Mouse (Mus musculus) erythroblast, adult 5-6 weeks (primary cell): ENCODE data around the gene Fcer1g. TPM values are rescaled to one million over a fixed set of nuclear protein-coding genes. Genes with fewer than 3 reads are reported as not detected.
"Not testable (repeated sequence)": the region's sequence is repeated elsewhere in the genome, so short reads cannot be mapped to it uniquely, and the experiment has no call there.

Source experiments
- ATAC-seq: replicated peaks from 2 replicates; pipeline ENCODE4 v1.8.0; 2016; ENCODE audit warnings: moderate number of reproducible peaks, mild to moderate bottlenecking, moderate TSS enrichment, inconsistent platforms; ENCODE audit not compliant: poor library complexity, low FRiP score, severe bottlenecking
- total RNA-seq, 2 experiments: library from RNA; stranded (forward) in 1 of 2; stranded (reverse) in 1 of 2; fragments of 150-400 nt in 1 of 2; fragments of 200-764, 138-1000 nt in 1 of 2; gene quantifications; 2 replicates each; pipeline versions ENCODE4 v1.2.3 to v1.2.4; 2015 to 2017; ENCODE audit warnings: low replicate concordance in 2 of 2

Fcer1g gene
- total RNA-seq, 2 experiments from 2014 or later: 162 to 269 TPM

- ATAC-seq: peak; percentile 12
These were observed 13.3 kb upstream of the Fcer1g start for GRCm38 (mm10) chr1:171247453-171247841.

- ATAC-seq: peak; percentile 94
These were observed 12.7 kb upstream of the Fcer1g start for GRCm38 (mm10) chr1:171246709-171247452.

GRCm38 (mm10) chr1:171245353-171245752 lies 11.2 kb upstream of the Fcer1g start:
- no peak for ATAC-seq

GRCm38 (mm10) chr1:171241952-171242351 lies 7.8 kb upstream of the Fcer1g start:
- ATAC-seq: not testable (repeated sequence)

GRCm38 (mm10) chr1:171240911-171241310 lies 6.7 kb upstream of the Fcer1g start:
- ATAC-seq: no peak

- ATAC-seq: no peak
These were observed 6.0 kb upstream of the Fcer1g start for GRCm38 (mm10) chr1:171239992-171240744.

GRCm38 (mm10) chr1:171238463-171238862 lies 4.3 kb upstream of the Fcer1g start:
- ATAC-seq: peak; percentile 87

- no peak for ATAC-seq
These were observed 3.3 kb upstream of the Fcer1g start for GRCm38 (mm10) chr1:171237438-171237837.

- ATAC-seq: no peak
These were observed 1.6 kb upstream of the Fcer1g start for GRCm38 (mm10) chr1:171235791-171236190.

GRCm38 (mm10) chr1:171234538-171234937 lies 373 bp upstream of the Fcer1g start:
- ATAC-seq: no peak

GRCm38 (mm10) chr1:171232800-171233730 lies 1.1 kb downstream of the Fcer1g start:
- no peak for ATAC-seq

- ATAC-seq: no peak
These were observed 1.8 kb downstream of the Fcer1g start for GRCm38 (mm10) chr1:171232348-171232747.

- no peak for ATAC-seq
These were observed 2.3 kb downstream of the Fcer1g start for GRCm38 (mm10) chr1:171231844-171232243.

- ATAC-seq: no peak
These were observed 4.0 kb downstream of the Fcer1g start for GRCm38 (mm10) chr1:171230215-171230614.

- ATAC-seq: no peak
These were observed 4.4 kb downstream of the Fcer1g start for GRCm38 (mm10) chr1:171229750-171230149.

GRCm38 (mm10) chr1:171227879-171228278 lies 6.3 kb downstream of the Fcer1g start:
- no peak for ATAC-seq

- no peak for ATAC-seq
These were observed 7.4 kb downstream of the Fcer1g start for GRCm38 (mm10) chr1:171226780-171227179.

GRCm38 (mm10) chr1:171224857-171225256 lies 9.3 kb downstream of the Fcer1g start, which contains the start of gene Apoa2:
Apoa2 (plus strand) TSS chr1:171225054.
- ATAC-seq: no peak

GRCm38 (mm10) chr1:171223796-171224195 lies 10.4 kb downstream of the Fcer1g start:
- no peak for ATAC-seq

- no peak for ATAC-seq
These were observed 11.0 kb downstream of the Fcer1g start for GRCm38 (mm10) chr1:171223168-171223567.
